Mouse (Mus musculus) cerebellum, adult 11 months (tissue): ENCODE results near the gene Hps5.

Experiments used
- DNase-seq: peaks from one replicate; pipeline ENCODE4 v3.0.0; 2022

The Hps5 gene

GRCm38 (mm10) chr7:46734983-46735382 is 60.9 kb downstream of the Hps5 start:
- no peak for DNase-seq

GRCm38 (mm10) chr7:46732458-46732857 is 63.4 kb downstream of the Hps5 start, which contains the start of gene Saa4:
TSS of gene Saa4 (minus strand) at chr7:46732603.
- no peak for DNase-seq

GRCm38 (mm10) chr7:46727584-46727983 is 68.3 kb downstream of the Hps5 start:
- no peak for DNase-seq

GRCm38 (mm10) chr7:46724396-46724795 is 71.5 kb downstream of the Hps5 start:
- no peak for DNase-seq

- DNase-seq = no peak
Observed at GRCm38 (mm10) chr7:46723849-46724248, 72.0 kb downstream of the Hps5 start.

GRCm38 (mm10) chr7:46723354-46723753 is 72.5 kb downstream of the Hps5 start:
- DNase-seq = no peak

- peak; percentile 45 for DNase-seq
Observed at GRCm38 (mm10) chr7:46720460-46720859, 75.4 kb downstream of the Hps5 start.

GRCm38 (mm10) chr7:46719526-46719925 is 76.3 kb downstream of the Hps5 start:
- peak; percentile 38 for DNase-seq

GRCm38 (mm10) chr7:46718591-46719270 is 77.1 kb downstream of the Hps5 start:
- peak; percentile 87 for DNase-seq

GRCm38 (mm10) chr7:46716897-46717296 is 79.0 kb downstream of the Hps5 start:
- peak; percentile 42 for DNase-seq

- DNase-seq = no peak
Observed at GRCm38 (mm10) chr7:46715600-46715999, 80.3 kb downstream of the Hps5 start, which contains the start of gene Saa3. TSS of gene Saa3 (minus strand) at chr7:46715700.

GRCm38 (mm10) chr7:46714518-46714917 is 81.3 kb downstream of the Hps5 start:
- peak; percentile 81 for DNase-seq

- no peak for DNase-seq
Observed at GRCm38 (mm10) chr7:46712250-46712649, 83.6 kb downstream of the Hps5 start.
